Mouse (Mus musculus) limb, embryonic 14.5 days (tissue): ENCODE results near the gene Acox2. TPM values are rescaled to one million over a fixed set of nuclear protein-coding genes. Genes with fewer than 3 reads are reported as not detected.

Source experiments
- ATAC-seq: fragments of 200-750 bp; cut with Nextera tagmentation; 2 replicates; pipeline ENCODE4 v1.8.0; 2017; ENCODE audit warnings: low read depth, moderate number of reproducible peaks, moderate TSS enrichment; ENCODE audit not compliant: low FRiP score
- DNase-seq: peaks from one replicate; pipeline ENCODE4 v3.0.0-alpha.2; 2015; ENCODE audit warnings: low spot score
- H3K27ac ChIP-seq: fragments of 300-500 bp; sonication (generic); replicated peaks from 2 replicates; pipeline ENCODE4 v1.5.1; 2014; ENCODE audit warnings: low read depth, mild to moderate bottlenecking, low read length, moderate library complexity, mixed read lengths
- H3K27me3 ChIP-seq: fragments of 300-500 bp; sonication (generic); 2 replicates; pipeline ENCODE4 v1.6.1; 2014; ENCODE audit warnings: low read length, mixed read lengths; ENCODE audit not compliant: control insufficient read depth, insufficient read depth
- H3K36me3 ChIP-seq: fragments of 300-500 bp; sonication (generic); 2 replicates; pipeline ENCODE4 v1.6.1; 2014; ENCODE audit warnings: mild to moderate bottlenecking, low read length, moderate library complexity, mixed read lengths; ENCODE audit not compliant: control insufficient read depth, insufficient read depth
- H3K4me1 ChIP-seq: fragments of 300-500 bp; sonication (generic); 2 replicates; pipeline ENCODE4 v1.6.1; 2014; ENCODE audit warnings: antibody characterized with exemption, low read length, mixed read lengths; ENCODE audit not compliant: control insufficient read depth, insufficient read depth
- H3K4me2 ChIP-seq: fragments of 300-500 bp; sonication (generic); replicated peaks from 2 replicates; pipeline ENCODE4 v1.6.1; 2014; ENCODE audit warnings: low read depth, mild to moderate bottlenecking, low read length, moderate library complexity; ENCODE audit not compliant: severe bottlenecking
- H3K4me3 ChIP-seq: fragments of 300-500 bp; sonication (generic); replicated peaks from 2 replicates; pipeline ENCODE4 v1.5.1; 2014; ENCODE audit warnings: low read length
- H3K9ac ChIP-seq: fragments of 300-500 bp; sonication (generic); 2 replicates; pipeline ENCODE4 v1.6.1; 2014; ENCODE audit warnings: mild to moderate bottlenecking, low read depth, low read length, moderate library complexity; ENCODE audit not compliant: severe bottlenecking
- H3K9me3 ChIP-seq: fragments of 300-500 bp; sonication (generic); 2 replicates; pipeline ENCODE4 v1.6.1; 2016; ENCODE audit warnings: low read length; ENCODE audit not compliant: control insufficient read depth
- POLR2A ChIP-seq: fragments of 200-500 bp; IDR thresholded peaks from 2 replicates; pipeline ENCODE4 v1.8.0; 2012; ENCODE audit warnings: inconsistent platforms, mild to moderate bottlenecking, moderate library complexity, borderline replicate concordance; ENCODE audit not compliant: insufficient read depth, insufficient read length; ENCODE audit errors: extremely low read depth
- WGBS: fragments of 180-500 bp; shearing (Covaris S2); extraction: QIAGEN DNeasy Blood & Tissue Kit; methylation state at CpG from one replicate; pipeline ENCODE4 v1.1.7; 2014; 5-methylcytosine and 5-hydroxymethylcytosine counted together
- polyA plus RNA-seq, 2 experiments: library from polyadenylated mRNA; depleted of rRNA in 1 of 2; stranded (reverse) in 1 of 2; unstranded in 1 of 2; fragments of >200 nt; fragmentation: Nextera tagmentation in 1 of 2; extraction: Ambion mirVana in 1 of 2; gene quantifications; 2 replicates each; pipeline versions ENCODE4 v1.2.1 to v1.2.3; 2012 to 2014

Gene Acox2
- polyA plus RNA-seq, 2 experiments: 0.41 TPM; not detected in 1

DNA sequence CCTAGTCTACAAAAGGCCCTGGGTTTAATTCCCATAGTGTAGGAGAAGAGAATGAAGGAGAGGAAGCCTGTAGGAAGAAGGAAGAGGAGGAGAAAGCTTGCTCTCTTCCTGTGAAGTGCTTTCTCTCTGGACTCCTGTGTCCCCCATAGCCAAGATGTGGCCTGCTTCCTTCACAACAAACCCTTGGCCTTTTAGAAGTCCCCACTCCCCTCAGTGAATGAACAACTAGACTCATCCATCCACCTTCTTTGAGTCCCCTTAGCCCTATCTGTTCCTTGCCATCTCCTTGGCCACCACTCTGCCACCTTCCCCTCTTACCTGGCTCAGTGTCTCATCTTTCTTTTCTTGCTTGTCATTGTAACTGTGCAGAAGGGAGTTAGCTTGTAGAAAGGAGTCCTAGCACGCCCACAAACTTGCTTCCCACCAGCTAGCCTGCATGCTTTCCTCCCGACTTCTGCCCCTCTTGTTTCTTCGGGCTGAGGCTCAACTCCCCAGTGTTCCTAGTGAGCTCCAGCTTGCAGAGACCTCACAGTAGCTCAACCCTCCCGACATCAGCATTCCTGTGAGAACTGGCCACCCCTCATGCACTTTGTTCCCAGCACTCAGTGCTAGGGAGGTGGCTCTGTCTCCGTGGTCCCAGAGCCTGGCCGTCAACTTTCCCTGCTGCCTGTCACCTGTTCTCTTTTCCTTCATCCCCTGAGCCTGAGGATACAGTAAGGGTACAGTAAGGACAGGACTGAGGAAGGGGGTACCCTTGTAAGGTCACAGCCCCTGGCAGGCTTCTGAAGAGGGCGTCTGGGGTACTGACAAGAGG, 1.4 kb downstream of the Acox2 start:
- H3K4me3 ChIP-seq: no peak overlapping the region
- no peaks in the 10 kb centered on the region for H3K27me3 ChIP-seq
- H3K9me3 ChIP-seq: no peaks in the 10 kb centered on the region
- DNase-seq: no peak
- H3K9ac ChIP-seq: no peak overlapping the region
- TF ChIP-seq POLR2A: no peak
- WGBS: 52% methylated on average over 7 of the region's 7 CpGs
- H3K36me3 ChIP-seq: no peaks in the 10 kb centered on the region
- H3K27ac ChIP-seq: no peak overlapping the region
- no peak overlapping the region for H3K4me2 ChIP-seq
- no peaks in the 10 kb centered on the region for H3K4me1 ChIP-seq
- ATAC-seq: no peak

DNA sequence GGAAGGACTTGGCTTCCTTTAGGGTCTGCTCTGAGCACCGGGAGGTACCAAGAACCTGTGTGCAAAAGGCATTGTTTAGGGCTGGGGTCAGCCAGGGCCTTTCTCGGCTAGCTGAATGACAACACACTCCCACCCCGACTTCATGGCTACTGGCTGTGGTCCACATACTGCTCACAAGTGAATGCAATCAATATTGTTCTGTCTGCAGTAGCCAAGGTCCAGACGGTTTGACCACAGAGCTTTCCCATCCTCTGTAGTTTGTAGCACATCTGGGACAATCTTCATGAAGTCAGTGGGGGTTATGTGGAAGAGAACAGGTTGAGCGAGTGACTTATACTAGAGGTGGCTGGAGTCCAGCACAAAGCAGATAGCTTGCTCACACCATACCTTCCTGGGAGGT, 2.3 kb downstream of the Acox2 start:
- no peaks in the 10 kb centered on the region for H3K36me3 ChIP-seq
- H3K4me2 ChIP-seq: no peak overlapping the region
- WGBS: 83% methylated on average over 5 of the region's 5 CpGs
- H3K4me1 ChIP-seq: no peaks in the 10 kb centered on the region
- H3K27ac ChIP-seq: no peak overlapping the region
- H3K9ac ChIP-seq: no peak overlapping the region
- ATAC-seq (no peak), DNase-seq (no peak)
- H3K4me3 ChIP-seq: no peak overlapping the region
- H3K9me3 ChIP-seq: no peaks in the 10 kb centered on the region
- no peak for TF ChIP-seq POLR2A
- no peaks in the 10 kb centered on the region for H3K27me3 ChIP-seq

DNA sequence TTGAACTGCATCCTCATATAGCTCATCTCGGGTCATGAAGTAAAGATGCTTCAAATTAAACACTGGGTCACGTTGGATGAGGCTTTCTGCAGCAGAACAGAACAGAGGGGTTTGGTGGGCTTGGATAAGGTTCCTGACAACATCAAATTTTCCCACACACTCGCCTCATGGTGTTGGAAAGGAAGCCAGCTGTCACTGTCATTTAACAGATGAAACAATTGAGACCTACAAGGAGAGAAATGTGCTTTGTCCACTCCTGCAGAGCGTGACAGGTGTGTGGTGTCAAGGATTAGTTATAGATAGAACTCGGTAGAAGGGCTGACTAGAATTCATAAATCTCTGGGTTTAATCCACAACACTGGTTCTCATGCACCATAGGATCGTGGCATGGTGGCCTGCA, 3.1 kb downstream of the Acox2 start:
- DNase-seq: no peak
- H3K4me2 ChIP-seq: no peak overlapping the region
- no peak overlapping the region for H3K9ac ChIP-seq
- peak; percentile 38; the same call in 1 of the 2 replicates for ATAC-seq
- 77% methylated on average over 6 of the region's 6 CpGs for WGBS
- no peak overlapping the region for H3K4me3 ChIP-seq
- H3K9me3 ChIP-seq: no peaks in the 10 kb centered on the region
- H3K36me3 ChIP-seq: no peaks in the 10 kb centered on the region
- TF ChIP-seq POLR2A: no peak
- no peaks in the 10 kb centered on the region for H3K27me3 ChIP-seq
- no peak overlapping the region for H3K27ac ChIP-seq
- no peaks in the 10 kb centered on the region for H3K4me1 ChIP-seq

DNA sequence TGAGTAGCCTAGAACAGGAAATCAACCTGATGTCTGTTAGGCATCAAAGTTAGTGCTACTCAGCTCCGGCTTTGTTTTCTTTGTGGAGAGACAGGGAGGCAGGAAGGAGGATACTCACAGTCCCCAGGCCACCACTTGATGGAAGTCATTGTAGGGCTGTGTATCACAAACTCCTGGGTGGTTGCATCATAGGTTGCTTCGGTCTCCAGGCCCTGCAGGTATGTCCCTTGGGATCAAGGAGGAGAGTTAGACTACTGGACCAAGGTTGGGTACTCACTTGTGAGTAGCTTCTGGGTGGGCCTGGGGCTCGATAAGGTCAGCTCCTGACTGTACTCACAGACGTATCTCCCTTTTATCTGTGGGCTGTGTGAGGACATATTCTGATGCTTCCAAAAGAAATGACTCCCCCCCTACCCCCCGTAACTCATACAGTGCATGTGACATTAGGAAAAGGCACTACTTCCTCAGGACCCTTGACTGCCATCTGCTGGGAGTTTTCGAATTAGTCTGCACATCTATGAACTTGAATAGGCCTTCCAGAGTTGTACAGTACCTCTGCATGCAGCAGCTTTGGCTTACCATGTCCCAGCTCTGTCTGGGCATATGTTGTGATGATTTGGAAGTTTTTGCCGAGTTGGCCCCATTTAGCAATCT, 4.0 kb downstream of the Acox2 start:
- H3K36me3 ChIP-seq: no peaks in the 10 kb centered on the region
- H3K4me3 ChIP-seq: no peak overlapping the region
- 69% methylated on average over 7 of the region's 7 CpGs for WGBS
- no peaks in the 10 kb centered on the region for H3K4me1 ChIP-seq
- H3K4me2 ChIP-seq: no peak overlapping the region
- DNase-seq (peak; percentile 63), ATAC-seq (peak; percentile 39; the same call in 1 of the 2 replicates)
- no peak overlapping the region for H3K27ac ChIP-seq
- H3K9me3 ChIP-seq: no peaks in the 10 kb centered on the region
- no peaks in the 10 kb centered on the region for H3K27me3 ChIP-seq
- no peak for TF ChIP-seq POLR2A
- no peak overlapping the region for H3K9ac ChIP-seq

GRCm38 (mm10) chr14:8251330-8251885, 7.7 kb downstream of the Acox2 start:
- no peak for TF ChIP-seq POLR2A
- H3K9me3 ChIP-seq: no peaks in the 10 kb centered on the region
- 92% methylated on average over 8 of the region's 8 CpGs for WGBS
- H3K27me3 ChIP-seq: no peaks in the 10 kb centered on the region
- DNase-seq (no peak), ATAC-seq (no peak)
- no peaks in the 10 kb centered on the region for H3K36me3 ChIP-seq
- H3K4me3 ChIP-seq: no peak overlapping the region
- H3K9ac ChIP-seq: no peak overlapping the region
- no peak overlapping the region for H3K4me2 ChIP-seq
- no peak overlapping the region for H3K27ac ChIP-seq
- no peaks in the 10 kb centered on the region for H3K4me1 ChIP-seq
